Mouse (Mus musculus) embryonic facial prominence, embryonic 15.5 days (tissue): ENCODE data around the gene Abcc1. TPM values are rescaled to one million over a fixed set of nuclear protein-coding genes. Genes with fewer than 3 reads are reported as not detected.

ENCODE experiments used
- ATAC-seq: fragments of 200-750 bp; cut with Nextera tagmentation; 2 replicates; pipeline ENCODE4 v1.8.0; 2017; ENCODE audit warnings: low read depth, moderate TSS enrichment; ENCODE audit not compliant: insufficient number of reproducible peaks, low FRiP score, low TSS enrichment
- H3K27ac ChIP-seq: fragments of 300-500 bp; sonication (generic); replicated peaks from 2 replicates; pipeline ENCODE4 v1.5.1; 2015; ENCODE audit warnings: mild to moderate bottlenecking, inconsistent platforms
- H3K27me3 ChIP-seq: fragments of 300-500 bp; sonication (generic); 2 replicates; pipeline ENCODE4 v1.6.1; 2015; ENCODE audit warnings: inconsistent platforms
- H3K36me3 ChIP-seq: fragments of 300-500 bp; sonication (generic); 2 replicates; pipeline ENCODE4 v1.6.1; 2015; ENCODE audit warnings: mild to moderate bottlenecking, inconsistent platforms
- H3K4me1 ChIP-seq: fragments of 300-500 bp; sonication (generic); 2 replicates; pipeline ENCODE4 v1.6.1; 2015; ENCODE audit warnings: inconsistent platforms
- H3K4me2 ChIP-seq: fragments of 300-500 bp; sonication (generic); replicated peaks from 2 replicates; pipeline ENCODE4 v1.6.1; 2015; ENCODE audit warnings: mild to moderate bottlenecking, inconsistent platforms
- H3K4me3 ChIP-seq: fragments of 300-500 bp; sonication (generic); replicated peaks from 2 replicates; pipeline ENCODE4 v1.5.1; 2015; ENCODE audit warnings: mild to moderate bottlenecking, inconsistent platforms
- H3K9ac ChIP-seq: fragments of 300-500 bp; sonication (generic); 2 replicates; pipeline ENCODE4 v1.6.1; 2015; ENCODE audit warnings: inconsistent platforms
- H3K9me3 ChIP-seq: fragments of 300-500 bp; sonication (generic); replicated peaks from 2 replicates; pipeline ENCODE4 v1.6.1; 2016; ENCODE audit warnings: inconsistent platforms
- WGBS: fragments of 180-500 bp; shearing (Covaris S2); methylation state at CpG from one replicate; pipeline ENCODE4 v1.1.7; 2015; 5-methylcytosine and 5-hydroxymethylcytosine counted together
- polyA plus RNA-seq: library from polyadenylated mRNA; unstranded; fragments of >200 nt; fragmentation: Nextera tagmentation; extraction: Ambion mirVana; gene quantifications from 2 replicates; pipeline ENCODE4 v1.2.1, GENCODE M21; 2015

Abcc1 gene
- 14.1 and 15.0 TPM in 2 replicates for polyA plus RNA-seq

DNA sequence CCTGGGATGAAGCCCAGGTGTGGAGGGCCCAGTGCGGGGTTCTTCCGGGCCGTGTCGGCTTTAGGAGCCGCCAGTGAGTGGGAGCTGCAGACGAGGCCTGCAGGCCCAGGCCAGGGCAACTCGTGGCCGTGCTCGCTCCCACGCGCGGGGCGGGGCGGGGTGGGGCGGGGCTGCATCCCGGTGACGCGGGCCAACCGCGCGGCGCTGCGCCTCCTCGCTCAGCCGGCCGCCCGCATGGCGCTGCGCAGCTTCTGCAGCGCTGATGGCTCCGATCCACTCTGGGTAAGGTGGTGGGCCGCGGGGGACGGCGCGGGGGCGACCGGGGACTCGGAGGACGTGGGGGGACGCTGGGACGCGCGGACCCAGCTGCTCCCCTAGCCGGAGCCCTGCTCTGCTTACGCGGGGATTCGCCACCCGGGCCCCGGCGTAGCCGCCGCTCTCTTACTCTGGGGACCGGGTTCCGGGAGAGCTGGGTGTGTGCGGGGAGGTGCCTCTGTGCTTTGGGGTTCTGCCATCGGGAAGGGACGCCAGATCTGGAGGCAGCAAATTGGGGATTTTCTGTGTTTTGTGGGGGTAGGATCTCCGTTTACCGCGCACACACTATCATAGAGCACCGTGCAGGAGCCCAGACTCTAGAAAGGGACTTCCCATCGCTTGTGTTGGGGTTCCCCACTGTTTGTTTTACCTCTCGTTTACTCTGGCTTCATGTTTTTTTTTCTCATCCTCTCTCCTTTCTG lies at the start of gene Abcc1:
TSS of gene Abcc1 (plus strand) at position 197 of the 737 bp plus-strand sequence.
- H3K27ac ChIP-seq = peak within 1 kb of the TSS; percentile 65
- no peaks in the 10 kb centered on the region for H3K27me3 ChIP-seq
- WGBS = 1% methylated on average over 50 of the region's 64 CpGs
- H3K4me3 ChIP-seq = peak within 1 kb of the TSS; percentile 79
- H3K4me1 ChIP-seq = peaks cover 13% of the 10 kb centered on the region
- no peaks in the 10 kb centered on the region for H3K9me3 ChIP-seq
- H3K9ac ChIP-seq = peak within 1 kb of the TSS; percentile 71
- H3K36me3 ChIP-seq = no peaks in the 10 kb centered on the region
- H3K4me2 ChIP-seq = peak within 1 kb of the TSS; percentile 88
- peak; percentile 94 for ATAC-seq

GRCm38 (mm10) chr16:14312914-14313313 lies 48.4 kb upstream of the Abcc1 start:
- Histone ChIP-seq H3K36me3 (peaks cover 35% of the 10 kb centered on the region), H3K4me2 (no peak overlapping the region), H3K9me3 (no peaks in the 10 kb centered on the region), H3K4me3 (no peak overlapping the region), H3K27ac (no peak overlapping the region), H3K4me1 (peaks cover 11% of the 10 kb centered on the region), H3K9ac (no peak overlapping the region), H3K27me3 (no peaks in the 10 kb centered on the region)
- ATAC-seq = no peak
- 88% methylated on average over 7 of the region's 7 CpGs for WGBS

DNA sequence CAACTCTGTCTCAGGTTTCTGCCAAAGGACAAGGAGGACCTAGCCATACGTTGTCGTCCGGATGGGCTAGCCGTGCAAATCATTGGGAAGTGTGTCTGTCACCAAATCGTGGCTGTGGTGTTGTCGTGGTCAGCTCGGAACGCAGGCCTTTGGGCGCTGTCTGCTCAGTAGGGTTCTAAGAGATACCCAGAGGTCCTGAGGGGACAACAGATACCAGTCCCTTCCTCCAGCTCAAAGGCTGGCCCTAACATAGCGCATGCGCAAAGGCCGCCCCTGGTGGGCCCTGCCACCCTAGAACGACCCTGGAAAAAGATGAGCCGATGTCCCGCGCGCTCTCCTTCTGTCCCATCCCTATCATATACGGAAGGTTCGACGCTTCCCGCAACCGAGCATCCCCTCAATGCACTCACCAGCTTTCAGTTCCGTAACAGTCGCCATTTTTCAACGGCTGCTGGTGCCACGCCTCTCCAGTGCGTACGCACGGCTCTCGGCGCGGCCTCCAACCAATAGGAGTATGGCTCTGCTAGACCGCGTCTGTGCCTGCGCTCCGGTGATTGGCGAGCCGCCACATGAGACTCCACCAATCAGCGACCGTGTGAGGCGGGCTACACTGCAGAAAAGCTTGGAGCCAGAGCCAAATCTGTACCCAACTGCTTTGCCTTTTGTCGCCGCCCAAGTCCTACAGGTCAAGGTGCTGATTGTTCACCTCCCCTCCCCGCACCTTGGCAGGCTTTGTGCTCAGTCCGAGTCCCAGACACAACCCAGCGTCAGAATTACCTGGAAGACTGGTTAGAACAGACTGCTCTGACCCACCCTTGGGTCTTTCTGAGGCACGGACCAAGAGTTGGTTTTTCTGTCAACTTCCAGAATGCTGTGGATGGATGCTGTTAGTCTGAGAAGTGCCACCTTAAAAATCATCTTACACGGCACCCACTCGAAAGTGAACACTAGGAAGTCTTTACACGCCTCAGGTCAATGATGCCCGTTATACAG lies 44.2 kb upstream of the Abcc1 start, which contains the start of gene Fopnl:
TSS of gene Fopnl (minus strand) at position 522 of the 993 bp plus-strand sequence.
- H3K4me2 ChIP-seq = peak within 1 kb of the TSS; percentile 76
- peak within 1 kb of the TSS; percentile 91 for H3K27ac ChIP-seq
- H3K27me3 ChIP-seq = no peaks in the 10 kb centered on the region
- H3K9me3 ChIP-seq = no peaks in the 10 kb centered on the region
- H3K9ac ChIP-seq = peak within 1 kb of the TSS; percentile 60
- ATAC-seq = peak; percentile 100
- peak within 1 kb of the TSS; percentile 79 for H3K4me3 ChIP-seq
- H3K36me3 ChIP-seq = peaks cover 13% of the 10 kb centered on the region
- H3K4me1 ChIP-seq = peaks cover 11% of the 10 kb centered on the region
- WGBS = 4% methylated on average over 51 of the region's 51 CpGs

GRCm38 (mm10) chr16:14319681-14320080 lies 41.7 kb upstream of the Abcc1 start:
- no peak for ATAC-seq
- Histone ChIP-seq H3K4me3 (no peak overlapping the region), H3K27ac (no peak overlapping the region), H3K4me2 (no peak overlapping the region), H3K9ac (no peak overlapping the region), H3K27me3 (no peaks in the 10 kb centered on the region), H3K9me3 (no peaks in the 10 kb centered on the region), H3K4me1 (peaks cover 11% of the 10 kb centered on the region), H3K36me3 (no peaks in the 10 kb centered on the region)
- 80% methylated on average over 3 of the region's 3 CpGs for WGBS

DNA sequence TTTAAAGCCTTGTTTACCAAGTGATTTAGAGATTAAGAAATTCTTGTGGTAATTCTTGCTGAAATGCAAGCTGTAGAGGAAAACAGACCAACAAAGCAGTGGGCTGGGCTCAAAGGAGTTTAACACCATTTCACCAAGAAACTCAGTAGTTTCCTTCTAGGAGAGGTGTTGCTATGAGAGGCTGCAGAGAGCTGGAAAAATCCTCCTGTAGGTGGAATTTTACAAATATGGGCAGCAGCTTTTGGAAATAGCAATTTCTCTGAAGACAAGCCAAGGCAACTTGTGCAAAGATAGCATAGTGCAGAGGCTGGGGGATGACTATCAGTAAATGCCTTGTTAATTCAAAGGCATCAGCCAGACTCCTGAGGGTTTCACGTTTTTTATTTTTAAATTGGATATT lies 40.9 kb upstream of the Abcc1 start:
- Histone ChIP-seq H3K4me3 (no peak overlapping the region), H3K27me3 (no peaks in the 10 kb centered on the region), H3K27ac (no peak overlapping the region), H3K4me1 (peaks cover 9% of the 10 kb centered on the region), H3K4me2 (no peak overlapping the region), H3K36me3 (no peaks in the 10 kb centered on the region), H3K9ac (no peak overlapping the region), H3K9me3 (no peaks in the 10 kb centered on the region)
- ATAC-seq = no peak
- WGBS = 80% methylated on average over 1 of the region's 1 CpGs

GRCm38 (mm10) chr16:14328156-14328555 lies 33.2 kb upstream of the Abcc1 start:
- no peak for ATAC-seq

DNA sequence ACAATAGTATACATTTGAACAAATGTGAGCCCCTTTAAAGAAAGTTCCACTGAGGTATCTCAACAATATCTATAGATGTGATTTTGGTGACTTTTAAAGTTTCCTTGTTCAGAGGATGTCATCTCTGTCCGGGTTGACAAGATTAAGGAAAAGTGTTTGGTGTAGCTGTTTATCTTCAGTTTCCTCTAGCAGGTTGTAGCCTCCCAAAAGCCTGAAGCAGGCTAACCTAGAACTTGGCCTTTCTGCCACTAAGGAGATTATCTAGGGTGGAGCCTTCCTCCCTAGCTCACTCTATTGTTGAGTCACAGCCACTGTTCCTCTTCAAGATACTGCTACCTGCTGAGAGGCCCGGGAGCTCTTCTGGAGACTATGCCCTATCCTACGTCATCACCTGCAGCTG lies 16.4 kb upstream of the Abcc1 start:
- Histone ChIP-seq H3K36me3 (no peaks in the 10 kb centered on the region), H3K4me2 (no peak overlapping the region), H3K27me3 (no peaks in the 10 kb centered on the region), H3K4me3 (no peak overlapping the region), H3K9me3 (no peaks in the 10 kb centered on the region), H3K27ac (no peak overlapping the region), H3K4me1 (no peaks in the 10 kb centered on the region), H3K9ac (no peak overlapping the region)
- WGBS = 69% methylated on average over 3 of the region's 3 CpGs
- no peak for ATAC-seq

More at GRCm38 (mm10) chr16:14328156-14328555, 33.2 kb upstream of the Abcc1 start:
- 44% methylated on average over 1 of the region's 1 CpGs for WGBS
- Histone ChIP-seq H3K9ac (no peak overlapping the region), H3K9me3 (no peaks in the 10 kb centered on the region), H3K27me3 (no peaks in the 10 kb centered on the region), H3K4me2 (no peak overlapping the region), H3K4me1 (no peaks in the 10 kb centered on the region), H3K4me3 (no peak overlapping the region), H3K36me3 (no peaks in the 10 kb centered on the region), H3K27ac (no peak overlapping the region)

GRCm38 (mm10) chr16:14351571-14351970 lies 9.8 kb upstream of the Abcc1 start:
- ATAC-seq = no peak

DNA sequence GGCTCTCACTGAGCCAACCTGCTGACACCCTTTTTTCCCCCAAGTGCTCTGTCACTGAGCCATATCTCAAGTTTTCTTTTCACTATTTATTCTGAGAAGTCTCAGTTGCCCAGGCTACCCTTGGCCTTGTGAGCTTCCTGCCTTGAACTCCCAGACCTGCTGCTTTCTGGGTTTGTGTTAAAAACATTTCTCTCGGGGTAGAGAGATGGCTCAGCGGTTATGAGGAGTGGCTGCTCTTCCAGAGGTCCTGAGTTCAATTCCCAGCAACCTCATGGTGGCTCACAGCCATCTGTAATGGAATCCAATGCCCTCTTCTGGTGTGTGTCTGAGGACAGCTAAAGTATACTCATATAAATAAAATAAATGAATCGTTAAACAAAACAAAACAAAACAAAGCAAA lies 9.1 kb upstream of the Abcc1 start:
- Histone ChIP-seq H3K27ac (no peak overlapping the region), H3K36me3 (no peaks in the 10 kb centered on the region), H3K9ac (no peak overlapping the region), H3K9me3 (no peaks in the 10 kb centered on the region), H3K4me2 (no peak overlapping the region), H3K4me3 (no peak overlapping the region), H3K4me1 (no peaks in the 10 kb centered on the region), H3K27me3 (no peaks in the 10 kb centered on the region)
- WGBS = 69% methylated on average over 3 of the region's 3 CpGs
- ATAC-seq = no peak

More at GRCm38 (mm10) chr16:14351571-14351970, 9.8 kb upstream of the Abcc1 start:
- no peaks in the 10 kb centered on the region for H3K4me1 ChIP-seq
- H3K9ac ChIP-seq = no peak overlapping the region
- no peak overlapping the region for H3K27ac ChIP-seq
- no peaks in the 10 kb centered on the region for H3K27me3 ChIP-seq
- no peaks in the 10 kb centered on the region for H3K9me3 ChIP-seq
- no peak overlapping the region for H3K4me3 ChIP-seq
- no peak overlapping the region for H3K4me2 ChIP-seq
- H3K36me3 ChIP-seq = no peaks in the 10 kb centered on the region

- Histone ChIP-seq H3K4me2 (no peak overlapping the region), H3K27me3 (no peaks in the 10 kb centered on the region), H3K4me3 (no peak overlapping the region), H3K9me3 (no peaks in the 10 kb centered on the region), H3K9ac (no peak overlapping the region), H3K36me3 (no peaks in the 10 kb centered on the region), H3K4me1 (no peaks in the 10 kb centered on the region), H3K27ac (no peak overlapping the region)
- 40% methylated on average over 5 of the region's 5 CpGs for WGBS
- ATAC-seq = no peak
These were observed 8.7 kb upstream of the Abcc1 start for GRCm38 (mm10) chr16:14352663-14353062.

DNA sequence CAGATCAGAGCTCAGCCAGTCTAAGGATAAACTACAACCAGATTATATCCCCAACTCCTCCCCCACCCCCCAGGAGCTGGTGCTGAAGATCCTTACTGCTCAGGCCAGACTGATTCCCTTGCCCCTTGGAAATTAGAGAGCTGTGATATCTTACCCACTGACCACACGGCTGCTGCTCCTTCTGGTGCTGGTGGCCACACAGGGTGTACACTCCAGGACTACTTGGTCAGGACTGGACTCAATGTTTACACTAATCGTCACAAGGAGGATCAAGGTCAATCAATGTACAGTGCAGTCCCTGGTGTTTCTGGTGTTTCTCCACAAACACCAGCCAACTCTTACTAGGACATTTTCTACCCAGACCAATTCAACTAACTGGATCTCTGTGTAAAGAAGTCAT lies 3.5 kb upstream of the Abcc1 start:
- Histone ChIP-seq H3K4me1 (peaks cover 13% of the 10 kb centered on the region), H3K27me3 (no peaks in the 10 kb centered on the region), H3K4me2 (no peak overlapping the region), H3K9ac (no peak overlapping the region), H3K36me3 (no peaks in the 10 kb centered on the region), H3K27ac (no peak overlapping the region), H3K4me3 (no peak overlapping the region), H3K9me3 (no peaks in the 10 kb centered on the region)
- ATAC-seq = no peak
- 75% methylated on average over 2 of the region's 2 CpGs for WGBS
